Mouse (Mus musculus): ENCODE data around the gene Aknad1. TPM values are rescaled to one million over a fixed set of nuclear protein-coding genes. Genes with fewer than 3 reads are reported as not detected.

Aknad1 gene
- total RNA-seq (2021) = not detected
- long read RNA-seq, experiment 1 = 0 reads
- long read RNA-seq, experiment 2 = 0 reads

GRCm38 (mm10) chr3:108739045-108739708 is at the start of gene Aknad1:
Gene Aknad1 (plus strand): TSS chr3:108739658.
- no peak for DNase-seq

- peak in 1 of 2 experiments; percentile 2 for DNase-seq
Measured at GRCm38 (mm10) chr3:108689979-108690378, 49.5 kb upstream of the Aknad1 start.

- DNase-seq = no peak
Measured at GRCm38 (mm10) chr3:108694321-108694720, 45.1 kb upstream of the Aknad1 start.

GRCm38 (mm10) chr3:108698662-108699061 is 40.8 kb upstream of the Aknad1 start:
- DNase-seq = no peak

- no peak for DNase-seq
Measured at GRCm38 (mm10) chr3:108699786-108700185, 39.7 kb upstream of the Aknad1 start.

- DNase-seq = no peak
Measured at GRCm38 (mm10) chr3:108701256-108701655, 38.2 kb upstream of the Aknad1 start.

- DNase-seq = no peak
Measured at GRCm38 (mm10) chr3:108702789-108703188, 36.7 kb upstream of the Aknad1 start.

- DNase-seq = no peak
Measured at GRCm38 (mm10) chr3:108711296-108711695, 28.2 kb upstream of the Aknad1 start.

GRCm38 (mm10) chr3:108713065-108713675 is 26.3 kb upstream of the Aknad1 start:
- DNase-seq = no peak

GRCm38 (mm10) chr3:108714837-108715236 is 24.6 kb upstream of the Aknad1 start:
- DNase-seq = no peak

GRCm38 (mm10) chr3:108717896-108718502 is 21.5 kb upstream of the Aknad1 start:
- DNase-seq = no peak

- DNase-seq = no peak
Measured at GRCm38 (mm10) chr3:108719357-108719756, 20.1 kb upstream of the Aknad1 start.

GRCm38 (mm10) chr3:108719761-108720160 is 19.7 kb upstream of the Aknad1 start:
- DNase-seq = no peak

GRCm38 (mm10) chr3:108721076-108721991 is 18.1 kb upstream of the Aknad1 start:
- DNase-seq = peak; percentile 35 to 63

GRCm38 (mm10) chr3:108722036-108722872 is 17.2 kb upstream of the Aknad1 start, which contains the start of gene Gpsm2:
Gene Gpsm2 (minus strand): TSS chr3:108722309.
- peak; percentile 96 to 97 for DNase-seq

GRCm38 (mm10) chr3:108726413-108726812 is 13.0 kb upstream of the Aknad1 start:
- no peak for DNase-seq

GRCm38 (mm10) chr3:108727344-108727743 is 12.1 kb upstream of the Aknad1 start:
- DNase-seq = no peak

GRCm38 (mm10) chr3:108727776-108728175 is 11.7 kb upstream of the Aknad1 start:
- no peak for DNase-seq

- no peak for DNase-seq
Measured at GRCm38 (mm10) chr3:108730316-108730715, 9.1 kb upstream of the Aknad1 start.

GRCm38 (mm10) chr3:108737761-108738160 is 1.7 kb upstream of the Aknad1 start:
- DNase-seq = no peak

- DNase-seq = no peak
Measured at GRCm38 (mm10) chr3:108744060-108744459, 4.6 kb downstream of the Aknad1 start.
